In genomic region chrX:47988024-47988423, GRCm38 (mm10) we compare ENCODE assay signal across 16 mouse cellular contexts. TPM values are rescaled to one million over a fixed set of nuclear protein-coding genes. Genes with fewer than 3 reads are reported as not detected.
DNase-seq lines count a peak whose midpoint lies in the region; ATAC-seq lines count a peak whose summit lies in the region.
"Had no signal": no experiment of that assay in that cellular context is flagged by ENCODE, and none has a peak within 500 bp of the region (broad histone marks: within the 10 kb centered on the region; RNA-seq: fewer than 3 reads in every experiment).

No protein-coding gene starts in this region.

- WGBS in embryonic facial prominence, embryonic 14.5 days: 50% methylated on average over 8 of the region's 8 CpGs
- WGBS in embryonic facial prominence, embryonic 10.5 days: 83% methylated on average over 8 of the region's 8 CpGs
- 53% methylated on average over 8 of the region's 8 CpGs for WGBS in liver, embryonic 12.5 days (ENCODE audit: insufficient replicate concordance)

- H3K4me3 ChIP-seq in embryonic facial prominence, embryonic 14.5 days (ENCODE audit: low read depth, low read length): no peak overlapping the region
- H3K4me3 ChIP-seq in embryonic facial prominence, embryonic 10.5 days: no peak overlapping the region
- H3K4me3 ChIP-seq in liver, embryonic 12.5 days: no peak overlapping the region
- H3K4me3 ChIP-seq: erythroblast, embryonic 14.5 days; heart, embryonic 15.5 days; midbrain, embryonic 10.5 days had no signal

- intact Hi-C loops in heart, postnatal 36 days (cut with DNase I): no loop called here

- H3K4me2 ChIP-seq in embryonic facial prominence, embryonic 14.5 days (ENCODE audit: low read depth, low read length): no peak overlapping the region
- no peak overlapping the region for H3K4me2 ChIP-seq in liver, embryonic 12.5 days
- H3K4me2 ChIP-seq: heart, embryonic 15.5 days had no signal

- H3K9me3 ChIP-seq in embryonic facial prominence, embryonic 14.5 days (ENCODE audit: control insufficient read depth, low read length): no peaks in the 10 kb centered on the region
- no peaks in the 10 kb centered on the region for H3K9me3 ChIP-seq in embryonic facial prominence, embryonic 10.5 days
- H3K9me3 ChIP-seq in liver, embryonic 12.5 days (replicated peaks): no peaks in the 10 kb centered on the region
- H3K9me3 ChIP-seq: heart, embryonic 15.5 days; midbrain, embryonic 10.5 days had no signal

- DNase-seq in embryonic facial prominence, embryonic 14.5 days (ENCODE audit: low spot score): peak; percentile 45
- no peak for DNase-seq in embryonic facial prominence, embryonic 10.5 days (ENCODE audit: low spot score)
- peak; percentile 82 for DNase-seq in 3T3-L1 (ENCODE audit: low read depth, low spot score)
- DNase-seq in gastrocnemius, adult 8-10 months (ENCODE audit: low spot score in 2 of 2): peak; percentile 37 to 46
- peak; percentile 38 to 64 for DNase-seq in heart, postnatal 36 days
- no peak for DNase-seq in embryo, embryonic 11 days
- DNase-seq in T-cell, adult 2 months (ENCODE audit: low spot score): no peak
- DNase-seq: cerebellum, adult 11 months; kidney, adult 18-20 months; lung, adult 2 months; thymus, postnatal 25 days had no signal

- no peaks in the 10 kb centered on the region for H3K36me3 ChIP-seq in embryonic facial prominence, embryonic 14.5 days (ENCODE audit: control insufficient read depth, insufficient read depth, low read length)
- no peaks in the 10 kb centered on the region for H3K36me3 ChIP-seq in embryonic facial prominence, embryonic 10.5 days (replicated peaks)
- no peaks in the 10 kb centered on the region for H3K36me3 ChIP-seq in liver, embryonic 12.5 days
- H3K36me3 ChIP-seq: heart, embryonic 15.5 days; midbrain, embryonic 10.5 days had no signal

- no peak overlapping the region for H3K9ac ChIP-seq in embryonic facial prominence, embryonic 14.5 days (ENCODE audit: low read depth, low read length)
- no peak overlapping the region for H3K9ac ChIP-seq in liver, embryonic 12.5 days
- H3K9ac ChIP-seq: heart, embryonic 15.5 days had no signal

- peak; percentile 63 for ATAC-seq in embryonic facial prominence, embryonic 14.5 days (ENCODE audit: low read depth)
- ATAC-seq in liver, embryonic 12.5 days: no peak
- ATAC-seq: hindbrain, embryonic 16.5 days had no signal

- H3K27me3 ChIP-seq in embryonic facial prominence, embryonic 14.5 days (replicated peaks; ENCODE audit: control insufficient read depth, insufficient read depth, low read length): no peaks in the 10 kb centered on the region
- no peaks in the 10 kb centered on the region for H3K27me3 ChIP-seq in embryonic facial prominence, embryonic 10.5 days (replicated peaks; ENCODE audit: low read depth, poor library complexity, severe bottlenecking)
- H3K27me3 ChIP-seq in liver, embryonic 12.5 days (replicated peaks): 0 out of 2 replicates have a peak, but pooled peaks cover 3% of the 10 kb centered on the region
- H3K27me3 ChIP-seq: heart, embryonic 15.5 days had no signal

- no peaks in the 10 kb centered on the region for H3K4me1 ChIP-seq in embryonic facial prominence, embryonic 14.5 days (ENCODE audit: control insufficient read depth, insufficient read depth, low read length)
- H3K4me1 ChIP-seq in embryonic facial prominence, embryonic 10.5 days: no peaks in the 10 kb centered on the region
- H3K4me1 ChIP-seq in liver, embryonic 12.5 days: no peaks in the 10 kb centered on the region
- H3K4me1 ChIP-seq: heart, embryonic 15.5 days; midbrain, embryonic 10.5 days had no signal

- no peak overlapping the region for H3K27ac ChIP-seq in embryonic facial prominence, embryonic 14.5 days (replicated peaks; ENCODE audit: low read depth, low read length)
- H3K27ac ChIP-seq in embryonic facial prominence, embryonic 10.5 days (replicated peaks): no peak overlapping the region
- no peak overlapping the region for H3K27ac ChIP-seq in liver, embryonic 12.5 days
- H3K27ac ChIP-seq: heart, embryonic 15.5 days; midbrain, embryonic 10.5 days had no signal

RNA-seq across cellular contexts. Expression of gene Apln, which starts 46.6 kb away (rescaled TPM):
- 10.6 and 11.4 TPM in 2 replicates for polyA plus RNA-seq in embryonic facial prominence, embryonic 14.5 days (2014; fragmentation: Nextera tagmentation; extraction: Ambion mirVana)
- 3.8 and 4.2 TPM in 2 replicates for polyA plus RNA-seq in embryonic facial prominence, embryonic 10.5 days (2016; fragmentation: Nextera tagmentation; extraction: Ambion mirVana)
- total RNA-seq in gastrocnemius, adult 8-10 months (2022): under 1 TPM; 0.21 to 0.54 (median 0.30) TPM
- 10 to 100 TPM in 1 of 2 experiments, 1 to 10 TPM in 1; 8.4 to 14.5 TPM for total RNA-seq in heart, postnatal 36 days (2021)
- 0.33 and 0.43 TPM in 2 replicates for polyA plus RNA-seq in liver, embryonic 12.5 days (2016; fragmentation: Nextera tagmentation; extraction: Ambion mirVana)
- polyA plus RNA-seq: erythroblast, embryonic 14.5 days had no signal

Comparison
In these comparisons a context has a peak if more than half of its experiments do, and no peak if none do; other contexts are left out.
1. DNase-seq: peak in embryonic facial prominence, embryonic 14.5 days (single experiment), 3T3-L1 (single experiment), gastrocnemius, adult 8-10 months (2 of 2) and heart, postnatal 36 days (2 of 2); none in embryonic facial prominence, embryonic 10.5 days (single experiment), embryo, embryonic 11 days (single experiment) and T-cell, adult 2 months (single experiment).